Mouse (Mus musculus) stomach, postnatal 0 days (tissue): Measurements from ENCODE around the gene Pgf. TPM values are rescaled to one million over a fixed set of nuclear protein-coding genes. Genes with fewer than 3 reads are reported as not detected.

Source experiments
- ATAC-seq: fragments of 200-750 bp; cut with Nextera tagmentation; 2 replicates; pipeline ENCODE4 v1.8.0; 2017; ENCODE audit not compliant: low FRiP score, low TSS enrichment
- DNase-seq: peaks from one replicate; pipeline ENCODE4 v3.0.0-alpha.2; 2016; ENCODE audit warnings: low spot score
- H3K27ac ChIP-seq: fragments of 300-500 bp; sonication (generic); replicated peaks from 2 replicates; pipeline ENCODE4 v1.5.1; 2014; ENCODE audit warnings: mild to moderate bottlenecking, control low read depth
- H3K27me3 ChIP-seq: fragments of 300-500 bp; sonication (generic); 2 replicates; pipeline ENCODE4 v1.6.1; 2014; ENCODE audit warnings: low read length; ENCODE audit not compliant: control insufficient read depth, insufficient read depth
- H3K36me3 ChIP-seq: fragments of 300-500 bp; sonication (generic); 2 replicates; pipeline ENCODE4 v1.6.1; 2014; ENCODE audit warnings: low read length, mixed read lengths; ENCODE audit not compliant: control insufficient read depth, insufficient read depth
- H3K4me1 ChIP-seq: fragments of 300-500 bp; sonication (generic); replicated peaks from 2 replicates; pipeline ENCODE4 v1.6.1; 2014; ENCODE audit warnings: antibody characterized with exemption; ENCODE audit not compliant: control insufficient read depth, insufficient read depth
- H3K4me2 ChIP-seq: fragments of 300-500 bp; sonication (generic); replicated peaks from 2 replicates; pipeline ENCODE4 v1.6.1; 2014; ENCODE audit warnings: low read depth, mild to moderate bottlenecking, control low read depth, moderate library complexity
- H3K4me3 ChIP-seq: fragments of 300-500 bp; sonication (generic); 2 replicates; pipeline ENCODE4 v1.5.1; 2014; ENCODE audit warnings: low read depth, low read length, control low read depth
- H3K9ac ChIP-seq: fragments of 300-500 bp; sonication (generic); 2 replicates; pipeline ENCODE4 v1.6.1; 2014; ENCODE audit warnings: mild to moderate bottlenecking, low read length, control low read depth, mixed read lengths
- H3K9me3 ChIP-seq: fragments of 300-500 bp; sonication (generic); 2 replicates; pipeline ENCODE4 v1.6.1; 2016; ENCODE audit warnings: low read length; ENCODE audit not compliant: control insufficient read depth
- CTCF ChIP-seq: IDR thresholded peaks from 2 replicates; pipeline ENCODE4 v1.5.1; 2016; ENCODE audit warnings: antibody characterized with exemption, low read depth, mild to moderate bottlenecking, moderate library complexity
- EP300 ChIP-seq: optimal IDR thresholded peaks from 2 replicates; pipeline ENCODE3; 2016; ENCODE audit warnings: antibody characterized with exemption
- WGBS: fragments of 180-500 bp; shearing (Covaris S2); extraction: QIAGEN DNeasy Blood & Tissue Kit; methylation state at CpG from one replicate; pipeline ENCODE4 v1.1.7; 2014; 5-methylcytosine and 5-hydroxymethylcytosine counted together
- polyA plus RNA-seq: library from polyadenylated mRNA; unstranded; fragments of >200 nt; fragmentation: Nextera tagmentation; extraction: Ambion mirVana; gene quantifications from 2 replicates; pipeline ENCODE4 v1.2.1, GENCODE M21; 2015

Gene Pgf
- polyA plus RNA-seq = 3.0 and 3.5 TPM in 2 replicates

DNA sequence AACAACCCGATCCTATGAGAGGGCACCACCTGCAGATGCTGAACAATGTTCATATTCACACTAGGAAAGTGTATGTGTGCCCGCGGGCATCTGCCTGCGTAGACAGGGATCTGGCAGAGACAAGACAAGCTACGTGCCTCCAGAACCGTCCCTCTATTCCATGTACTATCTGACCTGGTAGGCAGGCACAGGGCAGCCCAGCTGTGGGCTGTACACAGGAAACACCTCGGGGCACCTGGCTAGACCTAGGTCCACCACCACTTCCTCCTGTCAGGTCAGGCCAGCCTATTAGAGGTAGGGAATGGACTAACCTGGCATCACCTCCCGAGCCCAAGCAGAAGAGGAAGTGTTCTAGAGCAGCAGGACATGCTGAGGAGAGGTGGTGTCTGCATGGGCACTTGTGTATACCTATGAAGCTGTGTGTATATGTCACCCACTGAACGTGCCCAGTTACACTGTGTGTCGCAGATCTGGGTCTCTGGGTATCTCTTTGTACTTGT is at the start of gene Pgf:
Pgf (minus strand) TSS at position 51 of the 500 bp plus-strand sequence.
- no peak for ATAC-seq
- peak within 1 kb of the TSS; percentile 65 for H3K4me2 ChIP-seq
- no peaks in the 10 kb centered on the region for H3K27me3 ChIP-seq
- H3K9me3 ChIP-seq = no peaks in the 10 kb centered on the region
- no peak for DNase-seq
- 0 out of 2 replicates have a peak within 1 kb of the TSS, but pooled peaks have one; percentile 18 for H3K27ac ChIP-seq
- H3K9ac ChIP-seq = peak within 1 kb of the TSS; percentile 56
- 85% methylated on average over 10 of the region's 10 CpGs for WGBS
- H3K4me3 ChIP-seq = peak within 1 kb of the TSS; percentile 35
- H3K36me3 ChIP-seq = no peaks in the 10 kb centered on the region
- peaks cover 14% of the 10 kb centered on the region; the same call in 1 of the 2 replicates for H3K4me1 ChIP-seq
- TF ChIP-seq CTCF (no peak), EP300 (no peak)

DNA sequence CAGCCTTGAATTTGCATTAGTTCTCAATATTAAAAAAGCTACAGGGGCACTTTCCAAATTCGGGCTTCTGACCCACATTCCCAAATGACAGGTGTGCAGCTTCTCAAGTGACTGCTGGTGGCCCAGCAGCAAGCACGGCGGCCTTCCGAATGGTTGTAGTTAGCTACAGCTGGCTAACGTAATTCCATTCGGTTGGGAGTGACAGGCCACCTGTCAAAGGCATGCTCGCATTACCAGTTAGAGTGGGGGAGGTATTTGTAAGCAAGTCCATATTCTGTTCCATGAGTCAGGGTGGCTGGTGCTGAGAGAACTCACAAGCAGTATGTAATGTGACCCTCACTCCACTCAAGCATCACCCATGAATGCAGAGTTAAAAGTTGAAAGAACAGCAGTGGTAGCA is 49.6 kb upstream of the Pgf start:
- H3K4me1 ChIP-seq = no peaks in the 10 kb centered on the region
- DNase-seq (no peak), ATAC-seq (no peak)
- 49% methylated on average over 7 of the region's 7 CpGs for WGBS
- no peak overlapping the region for H3K4me3 ChIP-seq
- no peaks in the 10 kb centered on the region for H3K27me3 ChIP-seq
- no peak overlapping the region for H3K9ac ChIP-seq
- H3K36me3 ChIP-seq = peaks cover 18% of the 10 kb centered on the region
- H3K27ac ChIP-seq = no peak overlapping the region
- H3K9me3 ChIP-seq = no peaks in the 10 kb centered on the region
- no peak for TF ChIP-seq EP300
- no peak for TF ChIP-seq CTCF
- H3K4me2 ChIP-seq = no peak overlapping the region

DNA sequence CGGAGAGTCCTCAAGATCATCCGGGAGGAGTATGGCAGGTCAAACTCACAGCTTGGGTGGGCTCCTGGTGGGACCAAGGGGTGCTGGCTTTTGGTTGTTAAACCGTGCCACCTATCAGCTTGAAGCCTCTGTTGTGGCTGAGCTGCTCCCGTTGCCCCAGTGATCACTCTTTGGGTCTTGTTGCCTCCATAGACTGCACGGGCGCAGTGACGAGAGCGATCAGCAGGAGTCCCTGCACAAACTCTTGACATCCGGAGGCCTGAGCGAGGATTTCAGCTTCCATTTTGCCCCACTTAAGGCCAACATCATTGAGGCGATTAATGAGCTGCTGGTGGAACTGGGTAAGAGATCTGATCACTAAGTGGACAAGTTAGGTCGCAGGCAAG is 42.3 kb upstream of the Pgf start:
- peak overlapping the region; percentile 88 for H3K4me2 ChIP-seq
- peaks cover 10% of the 10 kb centered on the region for H3K36me3 ChIP-seq
- H3K4me1 ChIP-seq = 0 out of 2 replicates have a peak, but pooled peaks cover 2% of the 10 kb centered on the region
- peak overlapping the region; percentile 76 for H3K4me3 ChIP-seq
- TF ChIP-seq CTCF = peak; percentile 22
- no peak for TF ChIP-seq EP300
- ATAC-seq (no peak), DNase-seq (peak; percentile 40)
- H3K9ac ChIP-seq = peak overlapping the region; percentile 81
- no peaks in the 10 kb centered on the region for H3K27me3 ChIP-seq
- H3K27ac ChIP-seq = peak overlapping the region; percentile 75; the same call in 1 of the 2 replicates
- H3K9me3 ChIP-seq = no peaks in the 10 kb centered on the region
- 3% methylated on average over 12 of the region's 12 CpGs for WGBS

- H3K4me3 ChIP-seq = peak within 1 kb of the TSS; percentile 76
- H3K27me3 ChIP-seq = no peaks in the 10 kb centered on the region
- H3K9ac ChIP-seq = peak within 1 kb of the TSS; percentile 81
- WGBS = under 1% methylated on average over 54 of the region's 54 CpGs
- H3K4me2 ChIP-seq = peak within 1 kb of the TSS; percentile 88
- DNase-seq (peak; percentile 99), ATAC-seq (peak; percentile 100)
- TF ChIP-seq EP300 (no peak), CTCF (no peak)
- no peaks in the 10 kb centered on the region for H3K9me3 ChIP-seq
- H3K36me3 ChIP-seq = peaks cover 7% of the 10 kb centered on the region
- H3K4me1 ChIP-seq = 0 out of 2 replicates have a peak, but pooled peaks cover 2% of the 10 kb centered on the region
- peak within 1 kb of the TSS; percentile 75 for H3K27ac ChIP-seq
Measured at GRCm38 (mm10) chr12:85219236-85219904, 41.8 kb upstream of the Pgf start, which contains the start of gene Eif2b2. TSS of gene Eif2b2 (plus strand) at chr12:85219481.

GRCm38 (mm10) chr12:85217733-85218310 is 40.2 kb upstream of the Pgf start:
- Histone ChIP-seq H3K27ac (no peak overlapping the region), H3K27me3 (no peaks in the 10 kb centered on the region), H3K4me1 (0 out of 2 replicates have a peak, but pooled peaks cover 2% of the 10 kb centered on the region), H3K4me2 (no peak overlapping the region), H3K9ac (no peak overlapping the region), H3K9me3 (no peaks in the 10 kb centered on the region), H3K4me3 (no peak overlapping the region), H3K36me3 (peaks cover 1% of the 10 kb centered on the region; the same call in 1 of the 2 replicates)
- no peak for DNase-seq
- TF ChIP-seq CTCF (no peak), EP300 (no peak)
- no peak for ATAC-seq
- 48% methylated on average over 2 of the region's 2 CpGs for WGBS

DNA sequence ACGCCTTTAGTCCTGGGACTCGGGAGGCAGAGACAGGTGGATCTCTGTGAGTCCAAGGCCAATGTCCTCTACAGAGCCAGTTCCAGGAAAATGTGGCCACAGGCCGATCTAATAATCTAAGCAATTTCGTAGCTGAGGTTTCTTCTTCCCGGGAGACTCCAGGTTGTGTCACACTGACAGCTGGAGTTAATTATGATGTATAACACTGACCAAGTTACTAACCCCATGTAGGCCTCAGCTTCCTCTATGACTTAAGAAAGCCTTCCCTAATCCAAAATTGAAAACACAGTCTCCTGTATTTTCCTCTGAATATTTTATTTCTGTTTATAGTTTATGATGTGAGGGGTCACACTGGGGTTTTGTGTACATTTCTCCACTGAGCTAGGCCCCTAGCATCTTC is 37.4 kb upstream of the Pgf start:
- Histone ChIP-seq H3K9ac (no peak overlapping the region), H3K4me1 (no peaks in the 10 kb centered on the region), H3K4me2 (no peak overlapping the region), H3K9me3 (no peaks in the 10 kb centered on the region), H3K4me3 (no peak overlapping the region), H3K27me3 (no peaks in the 10 kb centered on the region), H3K36me3 (no peaks in the 10 kb centered on the region), H3K27ac (no peak overlapping the region)
- no peak for TF ChIP-seq EP300
- no peak for TF ChIP-seq CTCF
- WGBS = 65% methylated on average over 5 of the region's 5 CpGs
- DNase-seq = no peak
- no peak for ATAC-seq
